Mouse (Mus musculus) liver, embryonic 16.5 days (tissue): ENCODE results near the gene Galr2. TPM values are rescaled to one million over a fixed set of nuclear protein-coding genes. Genes with fewer than 3 reads are reported as not detected.

Experiments
- ATAC-seq: fragments of 200-750 bp; cut with Nextera tagmentation; 2 replicates; pipeline ENCODE4 v1.8.0; 2017; ENCODE audit warnings: low read depth, mild to moderate bottlenecking, moderate number of reproducible peaks, moderate library complexity
- H3K27ac ChIP-seq: fragments of 300-500 bp; sonication (generic); 2 replicates; pipeline ENCODE4 v1.5.1; 2014; ENCODE audit warnings: mild to moderate bottlenecking, low read length
- H3K27me3 ChIP-seq: fragments of 300-500 bp; sonication (generic); 2 replicates; pipeline ENCODE4 v1.6.1; 2014; ENCODE audit warnings: low read depth, low read length, mixed read lengths; ENCODE audit not compliant: control insufficient read depth, insufficient read depth
- H3K36me3 ChIP-seq: fragments of 300-500 bp; sonication (generic); 2 replicates; pipeline ENCODE4 v1.6.1; 2014; ENCODE audit warnings: mild to moderate bottlenecking; ENCODE audit not compliant: control insufficient read depth, insufficient read depth
- H3K4me1 ChIP-seq: fragments of 300-500 bp; sonication (generic); 2 replicates; pipeline ENCODE4 v1.6.1; 2014; ENCODE audit warnings: low read depth, low read length, mixed read lengths; ENCODE audit not compliant: control insufficient read depth
- H3K4me2 ChIP-seq: fragments of 300-500 bp; sonication (generic); 2 replicates; pipeline ENCODE4 v1.6.1; 2014; ENCODE audit warnings: low read depth, low read length, mixed read lengths
- H3K4me3 ChIP-seq: fragments of 300-500 bp; sonication (generic); 2 replicates; pipeline ENCODE4 v1.5.1; 2014; ENCODE audit warnings: low read depth, mild to moderate bottlenecking, low read length
- H3K9ac ChIP-seq: fragments of 300-500 bp; sonication (generic); 2 replicates; pipeline ENCODE4 v1.6.1; 2014; ENCODE audit warnings: low read depth, low read length
- H3K9me3 ChIP-seq: fragments of 300-500 bp; sonication (generic); replicated peaks from 2 replicates; pipeline ENCODE4 v1.6.1; 2016; ENCODE audit warnings: low read length; ENCODE audit not compliant: control insufficient read depth
- WGBS: fragments of 180-500 bp; shearing (Covaris S2); extraction: QIAGEN DNeasy Blood & Tissue Kit; methylation state at CpG from one replicate; pipeline ENCODE4 v1.1.7; 2014; ENCODE audit not compliant: insufficient replicate concordance; 5-methylcytosine and 5-hydroxymethylcytosine counted together
- polyA plus RNA-seq: library from polyadenylated mRNA; unstranded; fragments of >200 nt; fragmentation: Nextera tagmentation; extraction: Ambion mirVana; gene quantifications from 2 replicates; pipeline ENCODE4 v1.2.1, GENCODE M21; 2015

Galr2 gene
- polyA plus RNA-seq, 1 experiment from 2014 or later = not detected

GRCm38 (mm10) chr11:116265352-116265751 is 15.4 kb upstream of the Galr2 start:
- ATAC-seq = peak; percentile 85
- WGBS = 69% methylated on average over 11 of the region's 11 CpGs
- no peaks in the 10 kb centered on the region for H3K9me3 ChIP-seq
- H3K27ac ChIP-seq = peak overlapping the region; percentile 42; the same call in 1 of the 2 replicates
- peaks cover 52% of the 10 kb centered on the region for H3K36me3 ChIP-seq
- H3K4me2 ChIP-seq = no peak overlapping the region
- no peak overlapping the region for H3K4me3 ChIP-seq
- peaks cover 8% of the 10 kb centered on the region for H3K4me1 ChIP-seq
- no peaks in the 10 kb centered on the region for H3K27me3 ChIP-seq
- no peak overlapping the region for H3K9ac ChIP-seq

GRCm38 (mm10) chr11:116265850-116266249 is 14.9 kb upstream of the Galr2 start:
- Histone ChIP-seq H3K27ac (peak overlapping the region; percentile 42; the same call in 1 of the 2 replicates), H3K9me3 (no peaks in the 10 kb centered on the region), H3K9ac (no peak overlapping the region), H3K4me3 (no peak overlapping the region), H3K27me3 (no peaks in the 10 kb centered on the region), H3K36me3 (peaks cover 55% of the 10 kb centered on the region), H3K4me2 (no peak overlapping the region), H3K4me1 (peaks cover 8% of the 10 kb centered on the region)
- 67% methylated on average over 4 of the region's 4 CpGs for WGBS
- ATAC-seq = no peak

GRCm38 (mm10) chr11:116267637-116268036 is 13.1 kb upstream of the Galr2 start:
- no peaks in the 10 kb centered on the region for H3K9me3 ChIP-seq
- no peak overlapping the region for H3K9ac ChIP-seq
- no peaks in the 10 kb centered on the region for H3K27me3 ChIP-seq
- no peak overlapping the region for H3K4me3 ChIP-seq
- H3K4me2 ChIP-seq = no peak overlapping the region
- H3K4me1 ChIP-seq = peaks cover 17% of the 10 kb centered on the region
- H3K27ac ChIP-seq = no peak overlapping the region
- no peak for ATAC-seq
- 75% methylated on average over 8 of the region's 8 CpGs for WGBS
- H3K36me3 ChIP-seq = peaks cover 56% of the 10 kb centered on the region

DNA sequence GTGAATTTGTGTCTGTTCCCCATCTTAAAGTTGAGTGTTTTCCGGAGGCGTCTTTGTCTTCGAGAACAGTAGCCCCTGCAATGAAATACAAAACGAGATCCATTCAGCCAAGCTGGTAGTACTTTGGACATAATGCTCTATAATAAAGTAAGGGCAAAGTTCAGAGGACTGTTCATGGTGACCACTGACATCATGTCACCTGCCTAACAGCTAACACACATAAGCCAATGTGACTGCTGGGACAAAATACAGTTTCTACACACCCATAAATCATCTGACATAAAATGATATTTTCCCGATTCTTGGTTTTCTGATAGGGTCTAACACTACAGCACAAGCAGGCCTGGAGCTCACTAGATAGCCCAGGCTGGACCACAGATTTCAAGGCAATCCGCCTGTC is 12.4 kb upstream of the Galr2 start:
- Histone ChIP-seq H3K27ac (no peak overlapping the region), H3K4me1 (peaks cover 22% of the 10 kb centered on the region), H3K27me3 (no peaks in the 10 kb centered on the region), H3K9ac (no peak overlapping the region), H3K9me3 (no peaks in the 10 kb centered on the region), H3K36me3 (peaks cover 49% of the 10 kb centered on the region), H3K4me3 (no peak overlapping the region), H3K4me2 (no peak overlapping the region)
- no peak for ATAC-seq
- 85% methylated on average over 6 of the region's 6 CpGs for WGBS

- peaks cover 38% of the 10 kb centered on the region for H3K36me3 ChIP-seq
- WGBS = 85% methylated on average over 8 of the region's 8 CpGs
- H3K4me3 ChIP-seq = no peak overlapping the region
- H3K9me3 ChIP-seq = no peaks in the 10 kb centered on the region
- peaks cover 24% of the 10 kb centered on the region for H3K4me1 ChIP-seq
- H3K9ac ChIP-seq = no peak overlapping the region
- H3K4me2 ChIP-seq = no peak overlapping the region
- H3K27ac ChIP-seq = no peak overlapping the region
- ATAC-seq = no peak
- no peaks in the 10 kb centered on the region for H3K27me3 ChIP-seq
These were observed 11.2 kb upstream of the Galr2 start for GRCm38 (mm10) chr11:116269560-116269959.

GRCm38 (mm10) chr11:116272589-116273468 is 7.9 kb upstream of the Galr2 start:
- Histone ChIP-seq H3K27ac (no peak overlapping the region), H3K4me3 (peak overlapping the region; percentile 93), H3K4me2 (peak overlapping the region; percentile 65), H3K4me1 (peaks cover 19% of the 10 kb centered on the region), H3K36me3 (peaks cover 21% of the 10 kb centered on the region), H3K27me3 (no peaks in the 10 kb centered on the region), H3K9me3 (no peaks in the 10 kb centered on the region), H3K9ac (peak overlapping the region; percentile 93)
- 18% methylated on average over 12 of the region's 12 CpGs for WGBS
- no peak for ATAC-seq

GRCm38 (mm10) chr11:116273469-116274044 is 7.2 kb upstream of the Galr2 start:
- ATAC-seq = peak; percentile 44
- Histone ChIP-seq H3K27me3 (no peaks in the 10 kb centered on the region), H3K4me3 (peak overlapping the region; percentile 93), H3K4me1 (peaks cover 19% of the 10 kb centered on the region), H3K9ac (peak overlapping the region; percentile 93), H3K27ac (peak overlapping the region; percentile 24), H3K36me3 (peaks cover 14% of the 10 kb centered on the region), H3K4me2 (peak overlapping the region; percentile 65), H3K9me3 (no peaks in the 10 kb centered on the region)
- WGBS = under 1% methylated on average over 39 of the region's 39 CpGs

- Histone ChIP-seq H3K27me3 (no peaks in the 10 kb centered on the region), H3K36me3 (peaks cover 14% of the 10 kb centered on the region), H3K4me1 (peaks cover 19% of the 10 kb centered on the region), H3K27ac (peak within 1 kb of the TSS; percentile 24), H3K9ac (peak within 1 kb of the TSS; percentile 93), H3K4me3 (peak within 1 kb of the TSS; percentile 93), H3K4me2 (peak within 1 kb of the TSS; percentile 65), H3K9me3 (no peaks in the 10 kb centered on the region)
- WGBS = 1% methylated on average over 32 of the region's 32 CpGs
- ATAC-seq = peak; percentile 97
These were observed 6.6 kb upstream of the Galr2 start, which contains the start of gene Srp68 for GRCm38 (mm10) chr11:116274045-116274666. Gene Srp68, minus strand, starts transcription at chr11:116274217.
